Mouse (Mus musculus) liver, embryonic 11.5 days (tissue): Measurements from ENCODE around the gene Spred1. TPM values are rescaled to one million over a fixed set of nuclear protein-coding genes. Genes with fewer than 3 reads are reported as not detected.
"Not testable (repeated sequence)": the region's sequence is repeated elsewhere in the genome, so short reads cannot be mapped to it uniquely, and the experiment has no call there.

Source experiments
- ATAC-seq: fragments of 200-750 bp; cut with Nextera tagmentation; replicated peaks from 2 replicates; pipeline ENCODE4 v1.8.0; 2017; ENCODE audit warnings: moderate number of reproducible peaks, mild to moderate bottlenecking, moderate TSS enrichment, moderate library complexity; ENCODE audit not compliant: low FRiP score
- DNase-seq: peaks from one replicate; pipeline ENCODE4 v3.0.0-alpha.2; 2017; ENCODE audit warnings: low spot score
- H3K27ac ChIP-seq: fragments of 300-500 bp; sonication (generic); 2 replicates; pipeline ENCODE4 v1.5.1; 2014; ENCODE audit warnings: mild to moderate bottlenecking, low read depth, low read length, control low read depth
- H3K27me3 ChIP-seq: fragments of 300-500 bp; sonication (generic); replicated peaks from 2 replicates; pipeline ENCODE4 v1.6.1; 2014; ENCODE audit warnings: low read length, mixed read lengths; ENCODE audit not compliant: control insufficient read depth, insufficient read depth
- H3K36me3 ChIP-seq: fragments of 300-500 bp; sonication (generic); 2 replicates; pipeline ENCODE4 v1.6.1; 2014; ENCODE audit warnings: mild to moderate bottlenecking, low read length, moderate library complexity, mixed read lengths; ENCODE audit not compliant: control insufficient read depth, insufficient read depth
- H3K4me1 ChIP-seq: fragments of 300-500 bp; sonication (generic); replicated peaks from 2 replicates; pipeline ENCODE4 v1.6.1; 2014; ENCODE audit warnings: low read length, mixed read lengths; ENCODE audit not compliant: control insufficient read depth, insufficient read depth
- H3K4me2 ChIP-seq: fragments of 300-500 bp; sonication (generic); 2 replicates; pipeline ENCODE4 v1.6.1; 2014; ENCODE audit warnings: mild to moderate bottlenecking, control low read depth, moderate library complexity
- H3K4me3 ChIP-seq: fragments of 300-500 bp; sonication (generic); 2 replicates; pipeline ENCODE4 v1.5.1; 2014; ENCODE audit warnings: low read depth, low read length, control low read depth
- H3K9ac ChIP-seq: fragments of 300-500 bp; sonication (generic); 2 replicates; pipeline ENCODE4 v1.6.1; 2014; ENCODE audit warnings: low read depth, low read length, control low read depth
- H3K9me3 ChIP-seq: fragments of 300-500 bp; sonication (generic); 2 replicates; pipeline ENCODE4 v1.6.1; 2016; ENCODE audit warnings: low read length, inconsistent platforms, mixed read lengths; ENCODE audit not compliant: control insufficient read depth
- WGBS: fragments of 180-500 bp; shearing (Covaris S2); extraction: QIAGEN DNeasy Blood & Tissue Kit; methylation state at CpG from one replicate; pipeline ENCODE4 v1.1.7; 2014; 5-methylcytosine and 5-hydroxymethylcytosine counted together
- polyA plus RNA-seq: library from polyadenylated mRNA; unstranded; fragments of >200 nt; fragmentation: Nextera tagmentation; extraction: Ambion mirVana; gene quantifications from 2 replicates; pipeline ENCODE4 v1.2.1, GENCODE M21; 2014

The Spred1 gene
- polyA plus RNA-seq, 1 experiment from 2014 or later: 7.7 TPM

- 7% methylated on average over 17 of the region's 17 CpGs for WGBS
- Histone ChIP-seq H3K4me1 (peaks cover 12% of the 10 kb centered on the region), H3K4me2 (peak overlapping the region; percentile 87), H3K27me3 (no peaks in the 10 kb centered on the region), H3K9me3 (no peaks in the 10 kb centered on the region), H3K4me3 (peak overlapping the region; percentile 89), H3K27ac (no peak overlapping the region), H3K36me3 (no peaks in the 10 kb centered on the region), H3K9ac (peak overlapping the region; percentile 92; the same call in 1 of the 2 replicates)
- DNase-seq (peak; percentile 56), ATAC-seq (peak; percentile 74)
These were observed 1.6 kb downstream of the Spred1 start for GRCm38 (mm10) chr2:117122701-117123337.

GRCm38 (mm10) chr2:117123701-117124100 is 2.5 kb downstream of the Spred1 start:
- Histone ChIP-seq H3K4me2 (peak overlapping the region; percentile 87), H3K36me3 (no peaks in the 10 kb centered on the region), H3K27me3 (no peaks in the 10 kb centered on the region), H3K27ac (no peak overlapping the region), H3K4me1 (peaks cover 14% of the 10 kb centered on the region), H3K4me3 (0 out of 2 replicates have a peak overlapping the region, but pooled peaks have one; percentile 22), H3K9ac (no peak overlapping the region), H3K9me3 (no peaks in the 10 kb centered on the region)
- no peak for ATAC-seq
- 39% methylated on average over 3 of the region's 3 CpGs for WGBS
- DNase-seq: no peak

- no peaks in the 10 kb centered on the region for H3K9me3 ChIP-seq
- DNase-seq: no peak
These were observed 3.7 kb downstream of the Spred1 start for GRCm38 (mm10) chr2:117124839-117125238.

GRCm38 (mm10) chr2:117129156-117129555 is 8.0 kb downstream of the Spred1 start:
- Histone ChIP-seq H3K4me3 (no peak overlapping the region), H3K4me2 (no peak overlapping the region), H3K9me3 (no peaks in the 10 kb centered on the region), H3K27ac (no peak overlapping the region), H3K9ac (no peak overlapping the region), H3K4me1 (peaks cover 7% of the 10 kb centered on the region), H3K27me3 (no peaks in the 10 kb centered on the region), H3K36me3 (no peaks in the 10 kb centered on the region)
- WGBS: 69% methylated on average over 2 of the region's 2 CpGs
- ATAC-seq: no peak
- no peak for DNase-seq

More at GRCm38 (mm10) chr2:117124839-117125238, 3.7 kb downstream of the Spred1 start:
- H3K4me3 ChIP-seq: no peak overlapping the region
- WGBS: 81% methylated on average over 2 of the region's 2 CpGs
- ATAC-seq: no peak
- H3K4me2 ChIP-seq: no peak overlapping the region
- peaks cover 9% of the 10 kb centered on the region for H3K4me1 ChIP-seq
- H3K27ac ChIP-seq: no peak overlapping the region
- no peaks in the 10 kb centered on the region for H3K36me3 ChIP-seq
- H3K9ac ChIP-seq: no peak overlapping the region
- no peaks in the 10 kb centered on the region for H3K27me3 ChIP-seq

- 90% methylated on average over 7 of the region's 7 CpGs for whole genome bisulfite sequencing
- H3K4me1 ChIP-seq, ATAC-seq, H3K36me3 ChIP-seq, H3K4me2 ChIP-seq, H3K4me3 ChIP-seq, H3K27me3 ChIP-seq, DNase-seq, H3K9me3 ChIP-seq, H3K27ac ChIP-seq, H3K9ac ChIP-seq: not testable (repeated sequence)
These were observed 9.9 kb downstream of the Spred1 start for GRCm38 (mm10) chr2:117131041-117131440.

GRCm38 (mm10) chr2:117131910-117132309 is 10.7 kb downstream of the Spred1 start:
- H3K9ac ChIP-seq: no peak overlapping the region
- H3K27me3 ChIP-seq: no peaks in the 10 kb centered on the region
- H3K4me1 ChIP-seq: peaks cover 9% of the 10 kb centered on the region
- no peak overlapping the region for H3K4me3 ChIP-seq
- DNase-seq (no peak), ATAC-seq (no peak)
- 79% methylated on average over 1 of the region's 1 CpGs for WGBS
- no peak overlapping the region for H3K27ac ChIP-seq
- no peak overlapping the region for H3K4me2 ChIP-seq
- no peaks in the 10 kb centered on the region for H3K36me3 ChIP-seq
- H3K9me3 ChIP-seq: no peaks in the 10 kb centered on the region

- WGBS: 76% methylated on average over 2 of the region's 2 CpGs
- Histone ChIP-seq H3K27me3 (no peaks in the 10 kb centered on the region), H3K4me1 (peaks cover 2% of the 10 kb centered on the region; the same call in 1 of the 2 replicates), H3K9ac (no peak overlapping the region), H3K4me3 (no peak overlapping the region), H3K36me3 (no peaks in the 10 kb centered on the region), H3K4me2 (no peak overlapping the region), H3K27ac (no peak overlapping the region), H3K9me3 (no peaks in the 10 kb centered on the region)
- DNase-seq (no peak), ATAC-seq (no peak)
These were observed 12.4 kb downstream of the Spred1 start for GRCm38 (mm10) chr2:117133541-117133940.

GRCm38 (mm10) chr2:117137751-117138150 is 16.6 kb downstream of the Spred1 start:
- ATAC-seq (no peak), DNase-seq (no peak)
- H3K36me3 ChIP-seq: no peaks in the 10 kb centered on the region
- H3K4me3 ChIP-seq: no peak overlapping the region
- H3K9me3 ChIP-seq: no peaks in the 10 kb centered on the region
- no peak overlapping the region for H3K4me2 ChIP-seq
- no peaks in the 10 kb centered on the region for H3K27me3 ChIP-seq
- peaks cover 2% of the 10 kb centered on the region; the same call in 1 of the 2 replicates for H3K4me1 ChIP-seq
- H3K9ac ChIP-seq: no peak overlapping the region
- 79% methylated on average over 1 of the region's 1 CpGs for WGBS
- H3K27ac ChIP-seq: no peak overlapping the region

- 81% methylated on average over 5 of the region's 5 CpGs for whole genome bisulfite sequencing
- no peak overlapping the region for H3K27ac ChIP-seq
- ATAC-seq: no peak
- no peak overlapping the region for H3K4me2 ChIP-seq
- no peaks in the 10 kb centered on the region for H3K27me3 ChIP-seq
- H3K9me3 ChIP-seq: no peaks in the 10 kb centered on the region
- H3K9ac ChIP-seq: no peak overlapping the region
- H3K4me1 ChIP-seq: peaks cover 2% of the 10 kb centered on the region; the same call in 1 of the 2 replicates
- no peak overlapping the region for H3K4me3 ChIP-seq
- DNase-seq: no peak
- no peaks in the 10 kb centered on the region for H3K36me3 ChIP-seq
These were observed 17.8 kb downstream of the Spred1 start for GRCm38 (mm10) chr2:117138932-117139331.
